Mouse (Mus musculus): ENCODE measurements around the gene Cdh13.

- no peak for TF ChIP-seq FLI1 (IDR thresholded peaks at IDR 0.05; ENCODE audit: low read length)
- TF ChIP-seq GATA1 (IDR thresholded peaks at IDR 0.05; ENCODE audit: borderline replicate concordance, low read length): no peak
Observed at GRCm38 (mm10) chr8:118465330-118465948, 181.9 kb downstream of the Cdh13 start.

Measured in megakaryocyte, embryonic 14.5 days (primary cell).